Mouse (Mus musculus): ENCODE measurements around the gene Med27. TPM values are rescaled to one million over a fixed set of nuclear protein-coding genes. Genes with fewer than 3 reads are reported as not detected.

Gene Med27
- polyA plus RNA-seq, 1 experiment = 7.1 TPM

GRCm38 (mm10) chr2:29401868-29402267 lies 55.2 kb downstream of the Med27 start:
- no peak for TF ChIP-seq CTCF (IDR thresholded peaks at IDR 0.05; ENCODE audit: control insufficient read depth, insufficient read depth, low read length)
- TF ChIP-seq POLR2A (IDR thresholded peaks at IDR 0.05; ENCODE audit: borderline replicate concordance, control insufficient read depth, low read depth, low read length) = no peak
- H3K27ac ChIP-seq (ENCODE audit: control insufficient read depth, insufficient read depth, low read depth, low read length, poor library complexity) = no peak overlapping the region
- no peak overlapping the region for H3K4me3 ChIP-seq (replicated peaks; ENCODE audit: control insufficient read depth, low read depth, low read length)
- H3K4me1 ChIP-seq (ENCODE audit: control insufficient read depth, insufficient read depth, low read length) = no peaks in the 10 kb centered on the region; the same call in 1 of the 2 replicates
- 67% methylated on average over 1 of the region's 1 CpGs for WGBS

GRCm38 (mm10) chr2:29402550-29403076 lies 56.0 kb downstream of the Med27 start:
- TF ChIP-seq POLR2A (IDR thresholded peaks at IDR 0.05; ENCODE audit: borderline replicate concordance, control insufficient read depth, low read depth, low read length) = no peak
- TF ChIP-seq CTCF (IDR thresholded peaks at IDR 0.05; ENCODE audit: control insufficient read depth, insufficient read depth, low read length) = no peak
- Histone ChIP-seq H3K4me3 (replicated peaks; ENCODE audit: control insufficient read depth, low read depth, low read length) (no peak overlapping the region), H3K27ac (ENCODE audit: control insufficient read depth, insufficient read depth, low read depth, low read length, poor library complexity) (no peak overlapping the region), H3K4me1 (ENCODE audit: control insufficient read depth, insufficient read depth, low read length) (no peaks in the 10 kb centered on the region; the same call in 1 of the 2 replicates)
- 54% methylated on average over 3 of the region's 3 CpGs for WGBS

DNA sequence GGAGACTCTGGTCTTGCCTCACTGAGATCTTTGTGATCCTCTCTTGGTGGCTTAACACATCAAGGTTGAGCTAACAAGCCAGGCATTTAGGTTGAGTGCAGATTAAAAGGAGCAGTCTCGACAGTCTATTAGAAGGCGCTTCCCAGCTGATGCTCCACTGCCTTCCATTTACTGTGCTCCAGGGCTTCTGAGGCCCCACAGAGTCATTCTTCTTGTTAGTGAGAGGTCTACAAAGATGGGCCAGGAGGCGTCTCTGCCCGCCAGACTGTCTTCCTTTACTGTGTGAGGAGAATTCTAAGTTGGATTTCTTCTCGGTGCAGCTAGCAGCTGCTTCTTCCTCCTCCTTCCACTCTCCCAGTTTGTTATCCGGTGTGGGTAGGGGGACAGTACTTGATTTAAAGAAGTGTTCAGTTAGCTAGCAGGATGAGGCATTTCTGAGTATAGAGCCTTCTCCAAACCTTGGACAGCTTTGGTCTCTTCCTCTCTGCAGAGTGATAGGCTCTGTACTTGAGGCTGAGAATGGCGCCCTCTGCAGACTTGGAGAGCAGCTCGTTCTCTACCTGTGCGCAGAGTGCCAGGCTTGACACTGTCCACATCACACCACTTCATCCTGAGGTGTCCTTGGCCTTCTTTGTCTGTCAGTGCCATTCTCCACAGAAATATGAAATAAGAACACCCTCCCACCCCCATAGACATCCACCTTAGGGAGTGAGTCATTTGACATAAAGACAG lies 57.3 kb downstream of the Med27 start:
- H3K4me3 ChIP-seq (replicated peaks; ENCODE audit: control insufficient read depth, low read depth, low read length) = no peak overlapping the region
- no peaks in the 10 kb centered on the region; the same call in 1 of the 2 replicates for H3K4me1 ChIP-seq (ENCODE audit: control insufficient read depth, insufficient read depth, low read length)
- no peak overlapping the region for H3K27ac ChIP-seq (ENCODE audit: control insufficient read depth, insufficient read depth, low read depth, low read length, poor library complexity)
- 84% methylated on average over 9 of the region's 9 CpGs for WGBS
- TF ChIP-seq POLR2A (IDR thresholded peaks at IDR 0.05; ENCODE audit: borderline replicate concordance, control insufficient read depth, low read depth, low read length) = no peak
- TF ChIP-seq CTCF (IDR thresholded peaks at IDR 0.05; ENCODE audit: control insufficient read depth, insufficient read depth, low read length) = peak; percentile 35; the same call in 1 of the 2 replicates

DNA sequence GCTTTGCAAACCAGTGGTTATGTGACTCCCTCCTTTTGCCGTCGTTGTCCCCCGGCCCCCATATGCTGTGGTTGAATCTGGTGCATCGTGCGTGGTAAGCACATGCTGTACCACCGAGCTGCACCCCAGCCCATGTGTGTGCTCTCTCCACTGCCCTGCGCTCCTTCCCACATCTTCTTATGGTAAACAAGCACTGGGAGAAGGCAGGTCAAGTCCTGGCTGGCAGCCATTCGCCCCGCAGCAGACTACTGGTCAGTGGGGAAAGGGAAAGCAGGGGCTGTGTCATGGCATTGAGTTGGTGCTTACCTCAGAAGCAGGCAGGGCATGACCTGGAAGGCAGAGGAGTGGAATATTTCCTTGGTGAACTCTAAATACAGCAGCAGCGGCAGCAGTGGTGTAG lies 58.3 kb downstream of the Med27 start:
- Histone ChIP-seq H3K27ac (ENCODE audit: control insufficient read depth, insufficient read depth, low read depth, low read length, poor library complexity) (no peak overlapping the region), H3K4me3 (replicated peaks; ENCODE audit: control insufficient read depth, low read depth, low read length) (no peak overlapping the region), H3K4me1 (ENCODE audit: control insufficient read depth, insufficient read depth, low read length) (no peaks in the 10 kb centered on the region; the same call in 1 of the 2 replicates)
- TF ChIP-seq POLR2A (IDR thresholded peaks at IDR 0.05; ENCODE audit: borderline replicate concordance, control insufficient read depth, low read depth, low read length) = no peak
- no peak for TF ChIP-seq CTCF (IDR thresholded peaks at IDR 0.05; ENCODE audit: control insufficient read depth, insufficient read depth, low read length)
- 74% methylated on average over 10 of the region's 10 CpGs for WGBS

- 49% methylated on average over 2 of the region's 2 CpGs for WGBS
- TF ChIP-seq POLR2A (IDR thresholded peaks at IDR 0.05; ENCODE audit: borderline replicate concordance, control insufficient read depth, low read depth, low read length) (no peak), CTCF (IDR thresholded peaks at IDR 0.05; ENCODE audit: control insufficient read depth, insufficient read depth, low read length) (no peak)
- Histone ChIP-seq H3K4me1 (ENCODE audit: control insufficient read depth, insufficient read depth, low read length) (no peaks in the 10 kb centered on the region; the same call in 1 of the 2 replicates), H3K27ac (ENCODE audit: control insufficient read depth, insufficient read depth, low read depth, low read length, poor library complexity) (no peak overlapping the region), H3K4me3 (replicated peaks; ENCODE audit: control insufficient read depth, low read depth, low read length) (no peak overlapping the region)
Observed at GRCm38 (mm10) chr2:29405848-29406247, 59.2 kb downstream of the Med27 start.

GRCm38 (mm10) chr2:29407350-29407749 lies 60.7 kb downstream of the Med27 start:
- no peak overlapping the region for H3K27ac ChIP-seq (ENCODE audit: control insufficient read depth, insufficient read depth, low read depth, low read length, poor library complexity)
- TF ChIP-seq POLR2A (IDR thresholded peaks at IDR 0.05; ENCODE audit: borderline replicate concordance, control insufficient read depth, low read depth, low read length) = no peak
- no peak for TF ChIP-seq CTCF (IDR thresholded peaks at IDR 0.05; ENCODE audit: control insufficient read depth, insufficient read depth, low read length)
- no peak overlapping the region for H3K4me3 ChIP-seq (replicated peaks; ENCODE audit: control insufficient read depth, low read depth, low read length)
- H3K4me1 ChIP-seq (ENCODE audit: control insufficient read depth, insufficient read depth, low read length) = no peaks in the 10 kb centered on the region
- 81% methylated on average over 3 of the region's 3 CpGs for WGBS

- Histone ChIP-seq H3K27ac (ENCODE audit: control insufficient read depth, insufficient read depth, low read depth, low read length, poor library complexity) (no peak overlapping the region), H3K4me3 (replicated peaks; ENCODE audit: control insufficient read depth, low read depth, low read length) (no peak overlapping the region), H3K4me1 (ENCODE audit: control insufficient read depth, insufficient read depth, low read length) (no peaks in the 10 kb centered on the region; the same call in 1 of the 2 replicates)
- whole genome bisulfite sequencing = 78% methylated on average over 7 of the region's 7 CpGs
- TF ChIP-seq POLR2A (IDR thresholded peaks at IDR 0.05; ENCODE audit: borderline replicate concordance, control insufficient read depth, low read depth, low read length) (no peak), CTCF (IDR thresholded peaks at IDR 0.05; ENCODE audit: control insufficient read depth, insufficient read depth, low read length) (no peak)
Observed at GRCm38 (mm10) chr2:29407764-29408163, 61.1 kb downstream of the Med27 start.

DNA sequence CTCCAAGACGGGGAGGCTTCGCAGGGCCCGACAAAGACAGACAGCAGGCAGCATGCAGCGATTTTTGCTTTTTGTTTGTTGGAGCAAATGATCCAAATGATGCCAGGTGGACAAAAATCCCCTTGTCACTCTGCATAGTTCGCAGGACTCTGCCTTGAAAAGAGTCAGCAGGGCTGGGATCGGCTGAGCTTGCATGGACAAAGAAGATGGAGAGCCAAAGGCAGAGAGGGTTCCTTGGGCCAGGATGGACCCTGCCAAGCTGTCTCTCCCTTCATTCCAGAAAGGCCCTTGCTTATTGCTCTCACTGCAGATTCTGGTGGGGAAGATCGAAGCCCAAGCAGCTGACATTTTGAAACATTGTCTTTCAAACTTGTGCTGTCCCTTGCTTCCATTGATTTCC lies 64.3 kb downstream of the Med27 start:
- Histone ChIP-seq H3K4me3 (replicated peaks; ENCODE audit: control insufficient read depth, low read depth, low read length) (no peak overlapping the region), H3K4me1 (ENCODE audit: control insufficient read depth, insufficient read depth, low read length) (no peaks in the 10 kb centered on the region; the same call in none of the 2 replicates), H3K27ac (ENCODE audit: control insufficient read depth, insufficient read depth, low read depth, low read length, poor library complexity) (no peak overlapping the region)
- no peak for TF ChIP-seq CTCF (IDR thresholded peaks at IDR 0.05; ENCODE audit: control insufficient read depth, insufficient read depth, low read length)
- TF ChIP-seq POLR2A (IDR thresholded peaks at IDR 0.05; ENCODE audit: borderline replicate concordance, control insufficient read depth, low read depth, low read length) = no peak
- WGBS = 88% methylated on average over 7 of the region's 7 CpGs
